Mouse (Mus musculus) embryonic facial prominence, embryonic 10.5 days (tissue): Measurements from ENCODE around the gene Gtf3c6. TPM values are rescaled to one million over a fixed set of nuclear protein-coding genes. Genes with fewer than 3 reads are reported as not detected.
"Not testable (repeated sequence)": the region's sequence is repeated elsewhere in the genome, so short reads cannot be mapped to it uniquely, and the experiment has no call there.

Experiments
- DNase-seq: peaks from one replicate; pipeline ENCODE4 v3.0.0-alpha.2; 2017; ENCODE audit warnings: low spot score
- H3K27ac ChIP-seq: fragments of 300-500 bp; sonication (generic); replicated peaks from 2 replicates; pipeline ENCODE4 v1.5.1; 2016; ENCODE audit warnings: mild to moderate bottlenecking
- H3K27me3 ChIP-seq: fragments of 300-500 bp; sonication (generic); replicated peaks from 2 replicates; pipeline ENCODE4 v1.6.1; 2016; ENCODE audit warnings: low read depth, mild to moderate bottlenecking; ENCODE audit not compliant: poor library complexity, severe bottlenecking
- H3K36me3 ChIP-seq: fragments of 300-500 bp; sonication (generic); replicated peaks from 2 replicates; pipeline ENCODE4 v1.6.1; 2016; ENCODE audit warnings: mild to moderate bottlenecking, moderate library complexity
- H3K4me1 ChIP-seq: fragments of 300-500 bp; sonication (generic); 2 replicates; pipeline ENCODE4 v1.6.1; 2016
- H3K4me3 ChIP-seq: fragments of 300-500 bp; sonication (generic); 2 replicates; pipeline ENCODE4 v1.5.1; 2016; ENCODE audit warnings: mild to moderate bottlenecking, moderate library complexity
- H3K9me3 ChIP-seq: fragments of 300-500 bp; sonication (generic); 2 replicates; pipeline ENCODE4 v1.6.1; 2016; ENCODE audit warnings: mild to moderate bottlenecking
- WGBS: fragments of 180-500 bp; shearing (Covaris S2); methylation state at CpG from one replicate; pipeline ENCODE4 v1.1.7; 2016; 5-methylcytosine and 5-hydroxymethylcytosine counted together
- polyA plus RNA-seq: library from polyadenylated mRNA; unstranded; fragments of >200 nt; fragmentation: Nextera tagmentation; extraction: Ambion mirVana; gene quantifications from 2 replicates; pipeline ENCODE4 v1.2.1, GENCODE M21; 2016

The Gtf3c6 gene
- 171 and 172 TPM in 2 replicates for polyA plus RNA-seq

DNA sequence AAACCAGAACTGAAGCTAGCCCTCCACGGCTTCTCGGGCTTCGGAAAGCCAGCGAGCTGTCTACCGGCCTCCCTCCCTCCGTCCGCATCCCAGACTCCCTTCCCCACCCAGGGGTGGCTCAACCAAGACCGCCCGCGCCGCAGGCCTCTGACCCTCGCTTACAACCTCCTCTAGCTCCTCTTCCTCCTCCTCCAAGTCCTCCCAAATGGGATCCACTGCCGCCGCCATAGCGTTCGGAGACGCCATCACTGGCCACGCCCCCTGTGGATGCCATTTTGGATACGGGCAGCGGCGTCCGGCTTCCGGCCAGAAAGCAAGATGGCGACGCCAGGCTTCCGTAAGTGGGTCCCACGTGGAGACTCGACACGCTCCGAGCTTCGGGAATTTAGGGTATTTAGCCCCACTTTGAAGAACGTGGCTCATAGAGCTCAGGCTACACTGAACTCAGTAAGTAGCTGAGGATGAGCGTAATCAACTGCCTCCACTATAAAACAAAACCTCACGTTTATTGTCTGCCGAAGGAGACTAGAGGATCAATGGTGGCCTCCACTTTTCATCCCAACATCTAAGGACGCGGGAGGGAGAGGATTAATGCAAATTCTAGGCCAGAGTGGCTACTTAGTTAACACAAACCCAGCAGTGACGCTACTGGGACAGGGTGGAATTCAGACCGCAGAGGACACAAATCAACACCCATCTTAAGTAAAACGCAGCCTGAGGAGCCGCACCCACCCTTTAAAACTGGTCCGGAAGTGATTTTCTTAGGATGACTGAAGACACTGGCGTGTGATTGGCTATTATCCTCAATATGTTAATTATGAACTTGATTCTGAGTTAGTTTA is at the start of gene Gtf3c6:
Gtf3c6 (minus strand) TSS at position 695 of the 842 bp plus-strand sequence.
- Histone ChIP-seq H3K4me3 (peak within 1 kb of the TSS; percentile 85), H3K27ac (peak within 1 kb of the TSS; percentile 98), H3K27me3 (no peaks in the 10 kb centered on the region), H3K36me3 (peaks cover 29% of the 10 kb centered on the region), H3K4me1 (peaks cover 21% of the 10 kb centered on the region), H3K9me3 (no peaks in the 10 kb centered on the region)
- DNase-seq = peak; percentile 95
- under 1% methylated on average over 43 of the region's 43 CpGs for WGBS

DNA sequence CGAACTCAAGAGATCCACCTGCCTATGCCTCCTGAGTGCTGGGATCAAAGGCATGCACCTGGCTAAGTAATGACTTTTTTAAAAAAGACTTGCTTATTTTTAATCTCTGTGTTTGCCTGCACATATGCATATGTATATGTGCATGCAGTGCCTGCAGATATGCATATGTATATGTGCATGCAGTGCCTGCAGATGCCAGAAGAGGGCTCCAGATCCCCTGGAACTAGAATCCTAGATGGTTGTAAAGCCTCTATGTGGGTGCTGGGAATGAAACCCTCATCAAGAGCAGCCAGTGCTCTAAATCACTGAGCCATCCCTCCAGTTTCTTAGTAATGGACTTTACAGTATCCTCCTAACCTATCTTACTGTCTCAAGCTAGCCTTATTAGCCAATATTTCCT is 48.1 kb upstream of the Gtf3c6 start:
- no peak overlapping the region for H3K4me3 ChIP-seq
- WGBS = 87% methylated on average over 1 of the region's 1 CpGs
- no peak for DNase-seq
- peaks cover 5% of the 10 kb centered on the region; the same call in 1 of the 2 replicates for H3K4me1 ChIP-seq
- H3K27ac ChIP-seq = no peak overlapping the region
- H3K27me3 ChIP-seq = no peaks in the 10 kb centered on the region
- H3K36me3 ChIP-seq = no peaks in the 10 kb centered on the region
- peaks cover 8% of the 10 kb centered on the region; the same call in 1 of the 2 replicates for H3K9me3 ChIP-seq

DNA sequence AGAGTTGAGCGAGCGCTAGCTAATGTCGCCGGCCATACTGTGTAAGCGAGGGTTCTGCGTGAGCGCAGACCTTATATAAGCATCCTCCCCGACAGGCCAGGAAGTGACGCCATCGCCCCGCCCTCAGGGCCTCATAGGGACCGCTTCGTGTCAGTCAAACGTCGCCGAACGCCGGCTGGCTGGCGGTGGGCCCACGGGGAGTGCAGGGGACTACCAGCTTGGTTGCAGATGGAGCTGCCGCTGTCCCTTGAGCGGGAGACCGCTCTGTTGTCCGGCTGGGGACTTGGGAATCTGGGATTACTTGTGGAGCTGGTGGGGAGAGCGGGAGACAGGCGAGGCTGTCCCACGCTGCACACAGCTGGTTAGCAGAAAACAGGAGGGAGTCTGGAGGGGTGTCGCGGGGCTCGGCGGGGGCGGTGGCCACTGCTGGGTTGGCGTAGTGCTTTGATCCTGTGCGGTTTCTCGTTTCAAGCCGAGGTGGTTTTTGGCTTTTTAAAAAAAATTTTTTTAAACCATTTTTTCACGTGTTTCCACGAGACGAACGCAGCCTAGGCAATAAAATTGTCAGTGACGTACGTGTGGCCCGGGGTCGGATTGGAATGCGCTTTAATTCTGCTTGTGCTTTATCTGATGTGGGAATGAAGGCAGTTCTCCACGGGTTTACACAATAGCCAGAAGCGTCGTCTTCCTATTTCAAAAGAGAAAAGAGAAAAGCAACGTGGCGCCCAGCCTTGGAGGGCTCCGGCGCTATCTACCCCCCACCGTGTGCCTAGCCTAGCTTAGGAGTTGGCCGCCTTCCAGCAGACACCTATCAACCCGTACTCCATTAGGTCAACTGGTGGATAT is 44.5 kb upstream of the Gtf3c6 start, which contains the start of gene Amd1:
Amd1 (minus strand) TSS at position 47 of the 846 bp plus-strand sequence.
- H3K9me3 ChIP-seq = peaks cover 8% of the 10 kb centered on the region; the same call in 1 of the 2 replicates
- peak within 1 kb of the TSS; percentile 98 for H3K27ac ChIP-seq
- peak within 1 kb of the TSS; percentile 94 for H3K4me3 ChIP-seq
- H3K4me1 ChIP-seq = peaks cover 27% of the 10 kb centered on the region
- peaks cover 22% of the 10 kb centered on the region for H3K36me3 ChIP-seq
- WGBS = under 1% methylated on average over 55 of the region's 55 CpGs
- peak; percentile 99 for DNase-seq
- no peaks in the 10 kb centered on the region for H3K27me3 ChIP-seq

DNA sequence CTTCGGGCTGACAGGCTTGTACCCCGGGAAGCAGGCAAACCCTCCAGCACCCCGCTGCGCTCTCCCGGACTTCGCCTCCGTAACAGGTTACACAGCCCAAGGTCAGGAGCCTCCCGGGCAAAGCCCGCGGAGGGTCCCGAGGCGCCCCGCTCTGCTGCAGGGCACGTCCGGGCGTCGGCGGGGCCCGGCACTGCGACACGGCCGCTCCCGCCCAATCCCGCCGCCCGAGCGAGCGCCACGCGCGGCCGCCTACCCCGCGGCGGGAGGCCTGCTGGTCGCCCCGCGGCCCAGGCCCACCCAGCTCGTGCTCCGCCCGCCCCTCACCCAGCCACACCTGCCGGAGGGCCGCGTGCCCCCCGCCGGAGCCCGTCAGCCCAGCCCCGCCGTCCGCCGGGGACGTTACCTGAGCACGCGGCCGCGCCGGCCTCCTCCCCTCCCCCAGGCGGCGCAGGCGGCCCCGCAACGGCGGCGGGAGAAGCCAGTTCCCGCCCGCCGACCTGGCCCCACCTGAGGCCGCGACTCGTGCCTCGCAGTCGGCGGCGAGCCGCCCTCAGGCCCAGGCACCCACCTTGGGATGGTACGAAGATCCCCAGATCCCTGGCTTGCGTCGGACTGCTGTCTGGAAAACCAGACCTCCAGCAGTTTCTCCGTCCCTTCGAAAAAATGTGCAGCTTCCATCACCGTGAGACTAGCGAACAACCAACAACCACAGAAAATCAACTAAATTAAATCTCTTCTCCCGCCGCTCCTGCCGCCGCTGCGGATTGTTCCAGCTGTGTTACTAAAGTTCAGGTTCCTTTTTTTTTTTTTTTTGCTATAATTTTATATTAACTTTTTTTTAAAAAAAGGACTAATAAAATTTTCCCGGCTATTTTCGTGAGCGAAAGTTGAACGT is 43.5 kb upstream of the Gtf3c6 start:
- H3K9me3 ChIP-seq, H3K27me3 ChIP-seq: not testable (repeated sequence)
- Histone ChIP-seq H3K4me3 (peak overlapping the region; percentile 94), H3K27ac (peak overlapping the region; percentile 98), H3K4me1 (peaks cover 27% of the 10 kb centered on the region), H3K36me3 (peaks cover 30% of the 10 kb centered on the region)
- under 1% methylated on average over 84 of the region's 91 CpGs for WGBS
- DNase-seq = peak; percentile 72

DNA sequence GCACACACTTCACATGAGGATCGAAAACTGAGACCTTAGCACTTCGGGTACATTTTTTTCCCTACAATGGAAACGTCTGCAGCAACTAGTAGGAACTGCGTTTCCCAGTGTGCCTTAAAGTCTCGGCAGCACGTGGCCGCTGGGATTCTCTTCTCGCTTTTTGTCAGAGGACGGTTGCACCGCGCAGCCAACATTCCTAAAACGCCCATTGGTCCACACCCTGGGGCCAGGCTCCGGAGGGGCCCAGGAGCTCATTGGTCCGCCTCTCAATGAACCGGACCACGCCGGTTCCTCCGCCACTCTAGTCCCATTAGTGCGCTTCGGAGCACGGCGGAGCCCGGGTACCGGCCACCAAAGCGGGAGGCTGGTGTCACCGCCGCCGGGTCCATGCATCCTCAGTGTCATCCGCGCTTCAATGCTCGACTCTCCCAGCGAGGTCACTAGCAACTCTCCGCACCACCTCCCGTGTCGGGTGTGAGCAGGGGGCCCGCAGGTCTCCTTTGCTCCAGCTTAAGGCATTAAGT is 42.8 kb upstream of the Gtf3c6 start:
- under 1% methylated on average over 36 of the region's 36 CpGs for WGBS
- Histone ChIP-seq H3K27ac (peak overlapping the region; percentile 98), H3K4me3 (peak overlapping the region; percentile 94), H3K36me3 (peaks cover 38% of the 10 kb centered on the region), H3K9me3 (no peaks in the 10 kb centered on the region), H3K27me3 (no peaks in the 10 kb centered on the region), H3K4me1 (peaks cover 27% of the 10 kb centered on the region)
- DNase-seq = peak; percentile 92

DNA sequence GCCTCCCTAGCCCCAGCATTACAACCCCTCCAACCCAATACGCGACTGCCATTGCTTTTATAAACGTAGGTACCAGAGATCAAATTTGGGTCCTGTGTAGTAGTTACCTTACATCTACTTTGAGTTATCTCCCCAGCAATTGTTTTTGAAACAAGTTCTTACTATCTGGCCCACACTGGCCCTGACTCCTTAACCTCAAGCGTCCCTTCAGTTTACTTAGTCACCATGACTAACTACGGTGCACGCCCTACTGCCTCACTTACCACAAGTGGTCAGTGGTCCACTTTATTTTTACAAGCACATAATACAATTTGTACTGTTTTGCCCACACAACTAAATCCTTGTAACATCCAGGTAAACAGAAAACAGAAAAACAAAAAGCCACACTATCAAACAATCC is 34.7 kb upstream of the Gtf3c6 start:
- 89% methylated on average over 6 of the region's 6 CpGs for WGBS
- no peaks in the 10 kb centered on the region for H3K27me3 ChIP-seq
- no peak for DNase-seq
- H3K27ac ChIP-seq = no peak overlapping the region
- peaks cover 2% of the 10 kb centered on the region; the same call in 1 of the 2 replicates for H3K4me1 ChIP-seq
- no peaks in the 10 kb centered on the region for H3K9me3 ChIP-seq
- no peak overlapping the region for H3K4me3 ChIP-seq
- H3K36me3 ChIP-seq = peaks cover 85% of the 10 kb centered on the region

DNA sequence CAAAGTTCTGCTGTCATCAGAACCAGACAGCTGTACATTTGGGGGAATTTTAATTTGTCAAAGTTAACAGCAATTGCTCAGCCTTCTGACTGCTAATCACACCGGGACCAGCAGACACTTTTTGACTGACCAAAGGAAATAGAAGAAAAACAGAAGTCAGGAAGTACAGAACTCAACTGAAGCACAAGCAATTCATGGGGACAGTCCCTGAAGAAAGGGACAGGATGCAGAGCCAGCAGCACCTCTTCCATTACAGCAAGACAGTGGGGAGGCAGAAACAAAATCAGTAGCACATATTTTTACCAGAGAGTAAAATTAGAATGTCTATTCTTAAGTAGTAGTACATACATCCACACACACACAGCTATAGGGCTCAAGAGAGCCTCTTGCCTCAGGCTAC is 28.9 kb upstream of the Gtf3c6 start:
- Histone ChIP-seq H3K27me3 (no peaks in the 10 kb centered on the region), H3K4me1 (no peaks in the 10 kb centered on the region), H3K9me3 (no peaks in the 10 kb centered on the region), H3K36me3 (peaks cover 71% of the 10 kb centered on the region), H3K4me3 (no peak overlapping the region), H3K27ac (no peak overlapping the region)
- 92% methylated on average over 1 of the region's 1 CpGs for WGBS
- DNase-seq = no peak

DNA sequence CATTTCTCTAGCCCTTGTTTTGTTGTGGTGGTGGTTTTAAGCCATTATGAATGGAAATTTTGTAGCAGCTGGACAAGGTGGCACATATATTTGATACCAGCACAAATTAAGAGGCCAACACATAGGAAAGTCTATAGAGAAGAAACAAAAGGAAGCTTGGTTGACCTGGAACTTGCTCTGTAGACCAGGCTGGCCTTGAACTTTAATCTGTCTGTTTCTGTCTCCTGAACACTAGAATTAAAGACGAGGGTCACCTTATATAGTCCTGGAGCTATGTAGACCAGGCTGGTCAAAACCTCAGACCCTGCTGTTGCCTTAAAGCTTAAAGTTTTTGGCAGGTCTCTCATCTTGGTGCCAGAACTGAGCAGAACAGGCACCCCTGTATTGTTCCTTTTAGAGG is 27.7 kb upstream of the Gtf3c6 start:
- no peaks in the 10 kb centered on the region for H3K9me3 ChIP-seq
- no peak overlapping the region for H3K4me3 ChIP-seq
- no peaks in the 10 kb centered on the region for H3K27me3 ChIP-seq
- H3K4me1 ChIP-seq = no peaks in the 10 kb centered on the region
- H3K36me3 ChIP-seq = peaks cover 59% of the 10 kb centered on the region
- no peak overlapping the region for H3K27ac ChIP-seq
- no peak for DNase-seq
- 85% methylated on average over 1 of the region's 1 CpGs for WGBS

DNA sequence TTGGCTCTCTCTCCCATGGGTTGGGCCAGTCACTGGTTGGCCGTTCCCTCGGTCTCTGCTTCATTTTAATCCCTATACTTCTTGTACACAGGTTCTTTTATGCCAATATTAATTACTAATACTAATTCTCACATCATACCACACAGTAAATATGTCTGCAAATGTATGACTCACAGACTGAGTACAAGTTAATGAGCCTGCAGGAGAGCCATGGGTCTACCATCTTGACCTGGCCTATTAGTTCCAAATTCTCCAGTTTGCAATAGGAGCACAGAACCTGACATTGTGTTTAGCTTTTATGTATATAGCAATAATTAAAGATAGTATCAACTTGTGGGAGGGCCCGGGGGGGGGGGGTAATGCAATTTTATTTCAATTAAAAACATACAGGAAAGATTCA is 27.1 kb upstream of the Gtf3c6 start:
- DNase-seq = no peak
- Histone ChIP-seq H3K9me3 (no peaks in the 10 kb centered on the region), H3K4me3 (no peak overlapping the region), H3K27me3 (no peaks in the 10 kb centered on the region), H3K27ac (no peak overlapping the region), H3K36me3 (peaks cover 53% of the 10 kb centered on the region), H3K4me1 (no peaks in the 10 kb centered on the region)
- 89% methylated on average over 3 of the region's 3 CpGs for WGBS

DNA sequence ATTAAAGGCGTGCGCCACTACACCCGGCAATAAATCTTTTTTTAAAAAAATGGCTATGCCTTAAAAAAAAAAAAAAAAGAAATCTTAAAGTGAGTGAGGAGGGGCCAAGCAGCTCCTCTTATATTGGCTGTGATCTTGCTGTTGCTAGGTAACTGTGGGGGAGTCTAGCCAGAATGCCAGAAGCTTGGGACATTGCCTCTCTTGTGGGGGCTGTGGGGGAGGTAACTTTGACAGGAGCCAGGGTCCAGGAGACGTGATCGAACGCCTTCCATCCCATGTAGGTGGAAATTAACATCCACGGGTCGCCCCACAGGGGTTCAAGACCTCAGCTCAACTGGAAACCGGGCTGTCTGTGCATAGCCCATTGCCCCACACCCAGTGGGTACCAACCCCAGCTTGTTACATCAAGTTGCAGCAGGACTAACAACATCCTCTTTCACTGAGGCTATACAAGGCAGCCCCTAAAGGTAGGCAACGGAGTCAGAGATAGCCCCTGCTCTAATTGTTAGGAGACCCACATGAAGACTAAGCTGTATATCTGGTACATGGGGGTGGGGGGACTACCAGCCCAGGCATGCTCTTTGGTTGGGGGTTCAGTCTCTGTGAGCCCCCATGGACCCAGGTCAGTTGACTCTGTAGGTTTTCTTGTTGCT is 26.4 kb upstream of the Gtf3c6 start:
- no peak for DNase-seq
- H3K27me3 ChIP-seq = no peaks in the 10 kb centered on the region
- no peak overlapping the region for H3K4me3 ChIP-seq
- H3K9me3 ChIP-seq = no peaks in the 10 kb centered on the region
- 85% methylated on average over 10 of the region's 10 CpGs for WGBS
- H3K36me3 ChIP-seq = peaks cover 47% of the 10 kb centered on the region
- no peaks in the 10 kb centered on the region for H3K4me1 ChIP-seq
- no peak overlapping the region for H3K27ac ChIP-seq

DNA sequence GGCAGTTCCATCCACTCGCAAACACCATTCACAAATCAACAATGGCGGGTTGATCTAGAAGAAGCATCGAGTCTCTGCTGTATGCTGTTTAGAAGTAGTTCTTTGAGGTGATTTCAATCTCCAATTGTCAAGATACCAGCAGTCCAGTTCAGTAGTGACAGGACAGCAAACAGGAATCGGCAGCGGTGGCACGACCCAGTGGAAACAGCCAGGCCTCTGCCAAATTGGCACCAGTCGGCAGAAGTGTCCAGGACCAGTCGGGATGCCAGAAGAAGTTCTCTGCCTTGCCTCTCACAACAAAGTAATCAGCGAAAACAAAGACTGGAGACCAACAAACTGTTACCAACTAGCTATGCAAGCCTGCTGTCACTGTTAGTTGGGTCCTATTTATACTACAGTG is 25.7 kb upstream of the Gtf3c6 start:
- peaks cover 46% of the 10 kb centered on the region for H3K36me3 ChIP-seq
- H3K9me3 ChIP-seq = no peaks in the 10 kb centered on the region
- H3K27me3 ChIP-seq = no peaks in the 10 kb centered on the region
- H3K4me3 ChIP-seq = no peak overlapping the region
- DNase-seq = no peak
- H3K4me1 ChIP-seq = no peaks in the 10 kb centered on the region
- no peak overlapping the region for H3K27ac ChIP-seq
- 90% methylated on average over 9 of the region's 9 CpGs for WGBS
